Mouse (Mus musculus) erythroblast, adult 5-6 weeks (primary cell): ENCODE measurements around the gene Scamp3. TPM values are rescaled to one million over a fixed set of nuclear protein-coding genes. Genes with fewer than 3 reads are reported as not detected.

ENCODE experiments used
- ATAC-seq: replicated peaks from 2 replicates; pipeline ENCODE4 v1.8.0; 2016; ENCODE audit warnings: moderate number of reproducible peaks, mild to moderate bottlenecking, moderate TSS enrichment, inconsistent platforms; ENCODE audit not compliant: poor library complexity, low FRiP score, severe bottlenecking
- total RNA-seq, 2 experiments: library from RNA; stranded (forward) in 1 of 2; stranded (reverse) in 1 of 2; fragments of 150-400 nt in 1 of 2; fragments of 200-764, 138-1000 nt in 1 of 2; gene quantifications; 2 replicates each; pipeline versions ENCODE4 v1.2.3 to v1.2.4; 2015 to 2017; ENCODE audit warnings: low replicate concordance in 2 of 2

Scamp3 gene
- total RNA-seq (2015; ENCODE audit: low replicate concordance) = 20.3 and 24.0 TPM in 2 replicates
- total RNA-seq (2017; ENCODE audit: low replicate concordance) = 3.5 and 5.8 TPM in 2 replicates

- peak; percentile 89 for ATAC-seq
Observed at GRCm38 (mm10) chr3:89177242-89178106, at the start of gene Scamp3. Scamp3 (plus strand) TSS chr3:89177473.

- no peak for ATAC-seq
Observed at GRCm38 (mm10) chr3:89129908-89130307, 47.4 kb upstream of the Scamp3 start.

GRCm38 (mm10) chr3:89131816-89132215, 45.5 kb upstream of the Scamp3 start:
- ATAC-seq = no peak

- ATAC-seq = peak; percentile 75
Observed at GRCm38 (mm10) chr3:89132285-89133062, 44.8 kb upstream of the Scamp3 start.

- no peak for ATAC-seq
Observed at GRCm38 (mm10) chr3:89133063-89133450, 44.2 kb upstream of the Scamp3 start.

- no peak for ATAC-seq
Observed at GRCm38 (mm10) chr3:89133752-89134151, 43.5 kb upstream of the Scamp3 start.

GRCm38 (mm10) chr3:89135958-89136357, 41.3 kb upstream of the Scamp3 start, which contains the start of gene Pklr:
Pklr (plus strand) TSS chr3:89136142.
- peak; percentile 22 for ATAC-seq

- ATAC-seq = peak; percentile 55
Observed at GRCm38 (mm10) chr3:89136365-89136764, 40.9 kb upstream of the Scamp3 start.

- no peak for ATAC-seq
Observed at GRCm38 (mm10) chr3:89144821-89145220, 32.5 kb upstream of the Scamp3 start.

GRCm38 (mm10) chr3:89145566-89145965, 31.7 kb upstream of the Scamp3 start:
- ATAC-seq = no peak

- peak; percentile 85 for ATAC-seq
Observed at GRCm38 (mm10) chr3:89147101-89147978, 29.9 kb upstream of the Scamp3 start.

- no peak; the same call in 1 of the 2 replicates for ATAC-seq
Observed at GRCm38 (mm10) chr3:89147979-89148311, 29.3 kb upstream of the Scamp3 start.

GRCm38 (mm10) chr3:89148567-89148966, 28.7 kb upstream of the Scamp3 start:
- no peak for ATAC-seq

GRCm38 (mm10) chr3:89152084-89152835, 25.0 kb upstream of the Scamp3 start:
- no peak for ATAC-seq

GRCm38 (mm10) chr3:89156951-89157350, 20.3 kb upstream of the Scamp3 start:
- no peak for ATAC-seq

GRCm38 (mm10) chr3:89158651-89159050, 18.6 kb upstream of the Scamp3 start:
- no peak; the same call in 1 of the 2 replicates for ATAC-seq

- no peak for ATAC-seq
Observed at GRCm38 (mm10) chr3:89159211-89159610, 18.1 kb upstream of the Scamp3 start.

GRCm38 (mm10) chr3:89159616-89160344, 17.5 kb upstream of the Scamp3 start, which contains the start of gene Hcn3:
Hcn3 (minus strand) TSS chr3:89160196.
- 0 out of 2 replicates have a peak, but pooled peaks have one; percentile 28 for ATAC-seq
